Mouse (Mus musculus): ENCODE data around the gene Zfp263. TPM values are rescaled to one million over a fixed set of nuclear protein-coding genes. Genes with fewer than 3 reads are reported as not detected.

Gene Zfp263
- polyA plus RNA-seq (2017; shearing (Covaris generic)), result 51.4 TPM

DNA sequence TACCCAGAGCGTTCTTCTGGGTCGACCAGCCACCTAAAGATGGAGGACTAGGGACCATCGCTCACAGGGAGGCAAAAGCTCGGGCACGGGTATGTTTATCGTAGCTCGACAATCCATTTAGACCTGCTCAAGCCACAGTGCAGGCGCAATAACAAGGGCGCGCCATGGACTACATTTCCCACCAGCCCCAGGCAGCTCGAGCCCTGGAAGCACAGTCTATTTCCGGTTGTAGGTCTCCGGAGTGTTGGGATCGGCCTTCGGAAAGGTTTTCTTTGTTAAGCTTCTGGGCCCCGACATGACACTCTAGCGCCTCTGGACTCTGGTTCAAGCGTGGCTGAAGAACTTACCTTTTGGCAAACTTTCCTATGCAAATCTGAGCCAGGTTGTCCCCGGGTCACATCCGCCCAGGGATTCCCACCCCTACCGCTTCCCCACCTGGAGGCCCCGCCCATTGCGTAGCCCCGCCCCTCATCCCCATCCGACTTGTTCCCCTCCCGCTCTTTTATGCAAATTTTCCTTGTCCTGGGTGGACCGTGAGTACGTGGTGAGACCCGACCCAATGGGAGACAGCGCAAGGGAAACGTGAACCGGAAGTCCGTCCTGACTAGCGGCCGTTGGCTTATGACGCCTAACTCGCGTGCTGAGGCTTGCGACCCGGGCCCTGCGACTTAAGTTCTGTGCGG is at the start of gene Zfp263:
Gene Zfp263, plus strand, starts transcription at position 591 of the 683 bp plus-strand sequence.

DNA sequence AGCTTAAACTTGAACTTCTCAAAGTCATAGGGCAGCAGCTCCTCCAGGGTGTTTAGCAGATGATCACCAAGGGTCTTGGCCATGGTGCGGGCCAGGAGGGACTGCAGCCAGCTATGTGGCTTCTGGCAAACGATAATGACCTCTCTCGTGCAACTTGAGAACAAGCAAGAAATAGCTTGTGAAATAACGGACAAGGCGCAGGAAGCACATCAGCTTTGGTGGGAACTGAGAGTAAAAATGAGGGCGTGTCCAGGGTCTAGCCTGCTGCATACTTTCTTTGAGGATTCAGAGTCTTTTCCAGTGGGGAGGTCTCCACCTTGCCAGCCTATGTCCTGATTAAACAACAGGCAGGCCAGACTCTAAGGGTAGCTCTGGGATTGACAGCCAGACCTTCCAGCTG is 25.9 kb upstream of the Zfp263 start, which contains the start of gene Mefv:
Gene Mefv, minus strand, starts transcription at position 118 of the 400 bp plus-strand sequence.

Other genes with a start within 250 kb of the Zfp263 start
- 0.09 TPM for gene Olfr161, start 153.1 kb upstream of the Zfp263 start, polyA plus RNA-seq (2017; shearing (Covaris generic))
- gene Mefv, start 26.0 kb upstream of the Zfp263 start, polyA plus RNA-seq (2017; shearing (Covaris generic)), result not detected
- not detected for gene Olfr15, start 86.8 kb downstream of the Zfp263 start, polyA plus RNA-seq (2017; shearing (Covaris generic))
- gene Zfp174, start 103.2 kb downstream of the Zfp263 start, polyA plus RNA-seq (2017; shearing (Covaris generic)), result 0.26 TPM
- 77.2 TPM for gene Naa60, start 128.3 kb downstream of the Zfp263 start, polyA plus RNA-seq (2017; shearing (Covaris generic))
- 7.0 TPM for gene Zfp597, start 140.5 kb downstream of the Zfp263 start, polyA plus RNA-seq (2017; shearing (Covaris generic))
- gene Gm20695, start 140.6 kb downstream of the Zfp263 start, polyA plus RNA-seq (2017; shearing (Covaris generic)), result 1.6 TPM
- gene 1700037C18Rik, start 164.6 kb downstream of the Zfp263 start, polyA plus RNA-seq (2017; shearing (Covaris generic)), result 4.5 TPM
- 10.9 TPM for gene Cluap1, start 164.7 kb downstream of the Zfp263 start, polyA plus RNA-seq (2017; shearing (Covaris generic))
- gene Nlrc3, start 232.5 kb downstream of the Zfp263 start, polyA plus RNA-seq (2017; shearing (Covaris generic)), result 39.2 TPM

All from effector memory CD4-positive, alpha-beta T cell, adult 5 months (primary cell).